Mouse (Mus musculus) heart, postnatal 10 days (tissue): ENCODE measurements around the gene Slc10a7. TPM values are rescaled to one million over a fixed set of nuclear protein-coding genes. Genes with fewer than 3 reads are reported as not detected.
"Not testable (repeated sequence)": the region's sequence is repeated elsewhere in the genome, so short reads cannot be mapped to it uniquely, and the experiment has no call there.

Experiments used
- DNase-seq, 2 experiments: peaks; one replicate each; pipeline ENCODE4 v3.0.0; 2021
- intact Hi-C: fragments of 180-260 bp; cut with DNase I; formaldehyde crosslinking; loops from one replicate; pipeline ENCODE4 v1.15.1; 2025
- total RNA-seq, 2 experiments: library from RNA; stranded (reverse); gene quantifications; 2 replicates each; pipeline ENCODE4 v1.2.3; 2021

Slc10a7 gene
- total RNA-seq, 2 experiments from 2014 or later, result 10.7 to 11.7 TPM

DNA sequence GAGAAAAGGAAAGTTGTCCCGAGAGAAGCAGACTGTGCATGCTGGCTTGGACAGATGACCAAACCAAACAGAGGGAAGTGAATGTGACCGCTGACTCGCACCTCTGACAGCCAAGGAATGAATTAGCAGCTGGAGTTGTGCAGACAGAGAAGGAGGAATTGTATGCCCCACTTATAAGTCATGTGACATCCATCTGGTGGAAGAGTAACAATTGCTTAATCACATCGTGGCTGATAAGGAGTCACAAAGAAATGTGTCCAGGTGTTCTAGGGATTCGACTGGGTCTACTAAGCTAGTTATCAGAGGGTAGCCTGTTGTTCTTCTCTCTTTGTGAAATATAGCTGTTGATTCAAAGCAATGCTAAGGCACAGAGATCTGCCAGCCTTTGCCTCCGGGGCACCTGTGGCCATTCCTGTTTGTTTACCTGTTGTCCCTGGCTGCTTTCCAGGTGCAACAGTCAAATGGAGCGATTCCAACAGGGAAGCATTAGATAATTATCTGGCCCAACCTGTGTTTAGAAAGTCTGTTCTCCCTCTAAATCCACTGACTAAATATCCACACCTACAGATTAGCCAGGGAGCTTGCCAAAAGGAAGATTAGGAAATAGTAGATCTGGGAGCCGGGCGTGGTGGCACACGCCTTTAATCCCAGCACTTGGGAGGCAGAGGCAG is 147.7 kb downstream of the Slc10a7 start:
- DNase-seq, result no peak
- intact Hi-C loops, result no loop called here

- DNase-seq, result no peak
- intact Hi-C loops, result no loop called here
Observed at GRCm38 (mm10) chr8:78658172-78658571, 149.0 kb downstream of the Slc10a7 start.

DNA sequence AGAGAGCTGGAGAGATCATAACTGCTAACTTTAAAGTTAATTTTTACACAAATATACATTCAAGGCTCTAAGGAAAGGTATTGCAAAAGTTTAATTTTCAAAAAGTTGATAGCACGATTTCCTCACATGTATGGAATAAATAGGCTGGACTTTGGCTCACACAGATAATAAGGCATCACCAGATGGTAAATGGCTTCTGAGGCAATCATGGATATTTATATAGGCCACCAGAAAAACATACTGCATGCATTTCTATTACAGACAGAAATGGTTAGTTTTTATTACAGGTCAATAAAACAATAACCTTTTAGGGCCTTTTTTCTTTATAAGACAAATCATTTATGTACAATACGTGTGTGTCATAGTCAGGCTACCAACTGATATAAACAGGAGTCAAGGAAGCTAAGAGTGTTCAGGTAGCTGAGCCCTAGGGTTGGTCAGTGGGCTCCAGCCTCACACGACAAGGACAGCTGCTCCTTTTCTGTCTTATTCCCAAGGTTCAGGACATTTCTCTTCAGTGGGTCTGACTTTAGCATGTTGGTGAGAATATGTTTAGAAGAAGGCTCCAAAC is 150.6 kb downstream of the Slc10a7 start:
- DNase-seq, result no peak
- intact Hi-C loops, result no loop called here

DNA sequence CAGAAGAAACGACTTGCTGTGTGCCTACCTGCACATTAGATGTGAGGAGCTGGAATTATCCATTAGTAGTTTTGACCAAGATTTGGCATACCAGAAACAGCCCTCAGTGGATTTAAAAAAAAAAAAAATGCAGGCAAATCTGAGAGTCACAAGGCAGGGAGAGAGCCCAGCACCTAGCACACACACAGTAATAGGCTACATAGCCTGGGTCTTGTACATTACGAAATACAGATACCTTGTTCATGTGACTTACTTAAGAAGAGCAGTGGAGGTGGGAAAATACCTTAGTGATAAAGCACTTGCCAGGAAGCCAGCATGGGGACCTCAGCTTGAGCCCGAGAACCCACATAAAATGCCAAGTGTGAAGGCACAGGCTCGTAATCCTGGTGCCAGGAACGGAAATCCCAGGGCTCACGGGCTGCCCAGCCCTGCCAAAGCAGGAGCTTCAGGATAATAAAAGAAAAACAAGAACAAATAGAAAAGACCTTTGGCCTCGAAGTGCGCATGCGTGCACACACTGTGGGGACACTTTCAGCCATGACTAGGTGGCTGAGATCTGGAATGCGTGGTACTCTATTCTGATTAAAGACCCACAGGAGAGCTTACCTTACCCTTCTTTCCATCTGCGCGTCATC is 155.3 kb downstream of the Slc10a7 start:
- intact Hi-C loops, result no loop called here
- no peak for DNase-seq

- DNase-seq, result no peak
- intact Hi-C loops, result no loop called here
Observed at GRCm38 (mm10) chr8:78667399-78667798, 158.3 kb downstream of the Slc10a7 start.

DNA sequence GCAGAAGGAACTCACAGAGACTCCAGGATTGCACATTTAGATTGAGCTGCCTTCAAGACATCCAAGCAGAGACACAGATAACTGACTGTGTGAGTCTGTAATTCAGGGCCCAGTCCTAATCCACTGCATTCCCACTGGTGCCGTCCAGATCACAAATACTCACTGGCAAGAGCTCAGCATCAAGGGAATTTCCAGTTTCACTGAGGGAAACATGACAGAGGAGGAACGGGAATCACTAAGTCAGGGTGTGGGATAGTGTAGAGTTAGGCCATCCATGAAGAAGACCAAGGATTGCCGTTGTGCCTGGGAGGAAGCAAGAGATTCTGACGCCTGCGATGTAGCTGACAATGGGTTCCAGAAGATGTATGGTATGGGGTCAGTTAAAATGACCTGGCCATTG is 159.1 kb downstream of the Slc10a7 start:
- no peak for DNase-seq
- intact Hi-C loops, result no loop called here

- intact Hi-C loops, result no loop called here
Observed at GRCm38 (mm10) chr8:78670241-78670640, 161.1 kb downstream of the Slc10a7 start.

DNA sequence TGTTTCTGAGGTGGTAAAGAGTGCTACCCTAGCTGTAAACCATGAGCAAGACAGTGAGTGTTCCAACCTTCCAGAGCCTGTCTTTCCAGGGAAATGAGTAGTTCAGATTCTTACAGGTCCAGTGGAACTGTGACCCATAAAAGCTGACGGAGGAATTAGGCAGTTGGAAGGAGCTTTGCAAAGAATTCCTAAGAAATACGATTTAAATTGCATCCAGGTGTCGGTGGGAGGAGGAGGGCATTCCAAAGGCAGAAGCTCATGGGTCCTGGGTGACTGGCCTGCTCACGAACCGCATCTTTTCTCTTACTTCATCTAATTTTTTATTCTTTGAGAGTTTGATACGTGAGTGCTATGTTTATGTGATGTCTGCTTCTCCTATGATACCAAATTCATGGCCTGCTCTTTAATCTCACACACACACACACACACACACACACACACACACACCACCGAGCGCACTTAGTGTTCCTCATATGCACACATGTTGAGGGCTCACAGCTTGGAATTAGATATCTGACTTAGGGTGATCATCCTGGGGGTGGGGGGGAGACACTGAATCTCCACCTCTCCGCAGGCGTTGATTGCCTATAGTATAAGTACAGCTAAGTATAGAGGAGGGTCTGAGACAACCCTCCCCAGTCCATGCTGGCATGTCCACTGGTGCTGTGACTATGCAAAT is 169.5 kb downstream of the Slc10a7 start:
- no peak for DNase-seq
- intact Hi-C loops, result no loop called here

More at GRCm38 (mm10) chr8:78670241-78670640, 161.1 kb downstream of the Slc10a7 start:
- no peak for DNase-seq

DNA sequence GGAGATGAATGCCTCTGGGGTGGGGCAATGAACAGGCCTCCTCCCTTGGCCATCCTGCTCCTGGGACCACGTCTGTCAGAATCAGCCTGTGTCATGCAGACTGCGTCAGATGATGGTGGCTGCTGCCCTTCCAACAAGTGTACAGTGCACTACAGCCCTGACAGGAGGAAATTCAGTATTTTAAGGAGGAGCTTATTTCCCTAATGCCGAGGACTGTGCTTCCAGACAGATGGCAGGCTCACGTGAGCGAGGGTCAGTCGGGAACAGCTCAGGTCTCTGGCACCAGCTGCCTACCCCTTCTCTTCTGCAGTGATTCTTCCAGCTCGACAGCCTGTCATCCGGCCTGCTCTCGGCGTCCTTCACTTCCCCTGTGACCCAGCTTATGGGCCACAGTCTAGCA is 181.6 kb downstream of the Slc10a7 start:
- no peak for DNase-seq
- intact Hi-C loops, result no loop called here

GRCm38 (mm10) chr8:78698331-78698741 is 189.2 kb downstream of the Slc10a7 start:
- intact Hi-C loops, result no loop called here
- no peak for DNase-seq

GRCm38 (mm10) chr8:78703068-78703820 is 194.1 kb downstream of the Slc10a7 start:
- intact Hi-C loops, result no loop called here
- DNase-seq, result no peak

- intact Hi-C loops, result no loop called here
Observed at GRCm38 (mm10) chr8:78705980-78706379, 196.8 kb downstream of the Slc10a7 start.

DNA sequence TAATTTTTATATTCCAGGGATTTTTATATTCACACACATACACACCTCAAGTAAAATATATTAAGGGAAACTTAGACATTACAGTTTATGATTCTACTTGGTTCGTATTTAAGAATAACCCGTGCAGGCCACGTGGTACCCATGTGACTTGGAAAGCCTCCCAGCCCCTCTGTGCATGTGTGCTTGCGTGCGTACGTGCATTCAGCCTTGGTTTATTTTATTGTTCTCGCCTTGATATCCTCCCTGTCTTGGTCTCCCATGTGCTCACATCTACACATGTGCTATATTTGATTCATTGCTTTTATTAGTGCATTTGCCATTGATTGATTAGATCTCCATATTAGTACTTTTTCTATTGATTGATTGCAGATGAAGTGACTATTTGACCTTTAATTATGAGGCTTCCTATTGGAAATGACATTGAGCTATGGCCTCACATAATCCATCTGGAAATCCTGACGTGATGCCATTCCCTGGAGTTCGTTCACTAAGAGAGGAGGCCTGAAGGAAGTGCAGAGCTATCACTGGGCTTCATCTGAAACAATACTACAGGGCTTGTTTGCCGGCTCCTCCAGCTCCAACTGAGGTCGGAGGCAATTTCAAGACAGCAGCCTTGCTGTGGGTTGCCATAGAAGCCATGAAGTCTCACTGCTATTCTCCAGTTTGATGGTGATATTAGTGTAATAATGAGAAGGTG is 200.9 kb downstream of the Slc10a7 start:
- no peak for DNase-seq
- intact Hi-C loops, result no loop called here

More at GRCm38 (mm10) chr8:78705980-78706379, 196.8 kb downstream of the Slc10a7 start:
- no peak for DNase-seq

DNA sequence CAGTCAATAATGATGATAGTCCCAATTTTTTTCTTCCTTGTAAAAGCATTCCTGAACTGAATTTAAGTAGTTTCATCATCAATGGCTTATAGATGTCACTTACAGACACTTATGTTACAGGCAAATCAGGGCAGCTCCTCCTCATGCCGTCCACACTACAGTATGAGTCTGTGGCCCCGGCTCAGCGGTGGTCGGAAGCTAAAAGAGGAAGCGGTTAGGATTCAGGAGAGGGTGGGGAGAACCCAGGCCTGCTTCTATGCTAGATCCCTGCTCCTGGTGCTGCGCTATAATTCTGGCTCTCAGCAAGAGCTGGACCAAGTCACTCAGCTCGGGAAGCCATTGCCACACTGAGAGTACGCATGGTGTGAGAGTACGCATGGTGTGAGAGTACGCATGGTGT is 201.8 kb downstream of the Slc10a7 start:
- DNase-seq, result no peak
- intact Hi-C loops, result no loop called here

DNA sequence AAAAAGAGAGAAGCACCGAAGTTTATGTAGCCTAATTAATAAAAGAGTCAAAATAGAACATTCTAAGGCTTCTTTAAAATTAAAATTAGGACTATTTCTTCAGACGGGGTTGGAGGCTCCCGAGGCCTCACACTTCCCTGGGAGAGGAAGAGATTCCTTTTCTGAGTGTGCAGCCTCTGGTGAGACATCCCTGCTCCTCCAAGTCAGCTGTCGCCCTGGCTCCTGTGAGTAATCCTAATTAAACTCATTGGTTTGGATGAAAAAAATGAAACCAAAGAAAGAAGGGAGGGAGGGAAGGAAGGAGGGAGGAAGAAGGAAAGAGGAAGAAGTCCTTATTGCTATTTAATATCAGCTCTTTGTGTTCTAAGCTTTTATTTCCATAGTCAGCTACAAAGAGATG is 205.7 kb downstream of the Slc10a7 start:
- intact Hi-C loops, result no loop called here
- no peak for DNase-seq

DNA sequence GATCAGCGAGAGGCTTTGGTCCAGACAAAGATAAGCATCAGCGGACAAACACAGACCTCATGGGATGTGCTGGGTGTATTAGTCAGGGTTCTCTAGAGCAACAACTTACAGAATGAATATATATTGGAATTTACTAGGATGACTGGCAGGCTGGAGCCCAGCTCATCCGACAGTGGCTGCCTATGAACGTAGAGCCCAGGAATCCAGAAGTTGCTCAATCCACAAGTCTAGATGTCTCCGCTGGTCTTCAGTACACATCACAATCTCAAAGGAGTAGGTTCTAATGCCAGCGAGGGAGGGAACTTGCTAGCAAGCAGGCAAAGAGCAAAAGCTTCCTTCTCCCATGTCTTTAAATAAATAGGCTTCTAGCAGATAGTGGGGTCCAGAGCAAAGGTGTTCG is 207.4 kb downstream of the Slc10a7 start:
- no peak for DNase-seq
- intact Hi-C loops, result no loop called here

DNA sequence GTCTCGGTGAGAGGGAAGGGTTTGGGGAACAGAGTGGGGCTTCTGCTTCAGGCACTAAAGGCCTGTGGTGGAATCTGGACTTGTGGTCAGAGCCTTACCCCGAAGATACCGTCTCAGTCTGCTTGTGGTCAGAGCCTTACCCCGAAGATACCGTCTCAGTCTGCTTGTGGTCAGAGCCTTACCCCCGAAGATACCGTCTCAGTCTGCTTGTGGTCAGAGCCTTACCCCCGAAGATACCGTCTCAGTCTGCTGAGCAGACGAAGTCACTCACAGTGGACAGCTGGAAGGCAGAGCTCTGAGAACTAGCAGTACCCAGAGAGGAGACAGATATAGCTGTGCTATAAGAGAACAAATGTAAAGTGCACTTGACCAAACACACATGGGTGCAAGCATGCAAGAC is 208.0 kb downstream of the Slc10a7 start:
- intact Hi-C loops, DNase-seq: not testable (repeated sequence)

DNA sequence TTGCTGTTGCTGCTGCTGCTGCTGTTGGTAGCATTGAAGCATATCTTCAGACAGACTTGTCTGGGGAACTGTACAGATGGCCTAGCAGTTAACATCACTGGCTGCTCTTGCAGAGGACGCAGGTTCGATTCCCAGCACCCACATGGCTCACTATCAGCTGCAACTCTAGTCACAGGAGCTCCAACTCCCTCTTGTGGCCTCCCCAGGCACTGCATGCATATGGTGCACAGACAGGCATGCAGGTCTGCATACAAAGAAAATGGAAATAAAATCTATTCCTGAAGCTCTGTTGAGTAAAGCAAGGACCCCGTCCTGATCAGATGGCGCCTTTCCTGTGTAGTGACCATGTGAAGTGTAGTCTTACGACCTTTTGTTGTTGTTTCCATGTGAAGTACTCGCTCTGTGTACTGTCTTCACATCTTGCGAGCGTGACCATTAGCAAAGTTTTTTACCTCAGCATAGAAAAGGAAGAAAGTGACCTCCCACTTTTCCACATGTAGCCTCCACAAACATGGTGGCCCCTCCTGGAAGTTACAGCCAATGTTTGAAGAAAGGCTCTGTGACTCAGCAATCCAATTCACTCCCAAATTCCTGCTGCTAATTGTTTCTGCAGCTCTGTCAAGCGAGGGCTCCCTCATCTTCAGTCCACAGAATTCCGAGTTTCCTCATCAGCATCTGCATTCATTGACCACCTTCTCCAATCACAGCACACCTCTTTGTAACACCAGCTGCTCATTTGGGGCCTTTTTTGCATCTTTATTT is 210.3 kb downstream of the Slc10a7 start:
- intact Hi-C loops, result no loop called here
- DNase-seq, result no peak

DNA sequence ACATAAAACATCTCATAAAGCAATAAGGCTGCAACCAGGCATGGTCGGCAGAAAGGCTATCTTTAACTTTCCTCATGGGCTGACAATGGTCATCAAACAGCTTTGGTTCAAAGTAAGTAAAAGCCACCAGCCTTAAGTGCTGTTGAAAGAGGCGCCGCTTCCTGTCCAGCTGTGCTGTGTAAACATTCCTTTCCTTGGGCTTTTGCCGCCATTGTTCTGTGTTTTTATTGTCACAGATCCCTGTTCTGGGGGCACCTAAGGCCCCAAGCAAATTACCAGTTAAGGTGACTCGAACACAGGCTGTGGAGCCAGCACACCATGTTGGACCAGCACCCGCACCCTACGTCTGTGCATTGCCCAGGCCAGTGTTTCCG is 210.9 kb downstream of the Slc10a7 start:
- peak in 1 of 2 experiments; percentile 23 for DNase-seq
- intact Hi-C loops, result no loop called here

- intact Hi-C loops, result no loop called here
- no peak for DNase-seq
Observed at GRCm38 (mm10) chr8:78721576-78721975, 212.4 kb downstream of the Slc10a7 start.
